Mouse (Mus musculus) liver, embryonic 14.5 days (tissue): ENCODE data around the gene Abhd13.

Experiments
- CTCF ChIP-seq: IDR thresholded peaks from 2 replicates; pipeline ENCODE4 v1.5.1; 2016; ENCODE audit warnings: antibody characterized with exemption, low read depth, control low read depth
- EP300 ChIP-seq: IDR thresholded peaks from 2 replicates; pipeline ENCODE4 v1.6.1; 2016; ENCODE audit warnings: antibody characterized with exemption, low read depth

DNA sequence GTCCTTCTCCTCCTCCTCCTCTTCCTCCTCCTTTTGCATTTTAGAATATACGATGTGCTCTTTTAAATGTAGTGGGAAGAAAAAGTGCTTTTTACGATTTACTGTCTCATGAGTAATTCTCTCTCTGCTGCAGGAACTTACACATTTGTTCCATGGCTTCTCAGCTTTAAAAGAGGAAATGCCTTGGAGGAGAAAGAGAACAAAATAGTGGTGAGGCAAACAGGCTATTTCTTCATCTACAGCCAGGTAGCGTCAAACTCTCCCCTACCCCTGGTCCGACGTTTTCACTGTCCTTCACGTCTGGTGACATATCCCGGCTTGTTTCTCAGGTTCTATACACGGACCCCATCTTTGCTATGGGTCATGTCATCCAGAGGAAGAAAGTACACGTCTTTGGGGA, 53.7 kb downstream of the Abhd13 start:
- no peak for TF ChIP-seq EP300
- TF ChIP-seq CTCF = no peak
